Mouse (Mus musculus) intestine, embryonic 15.5 days (tissue): ENCODE measurements at regions not wholly inside any gene's neighbourhood (a gene's known extent, or its start where the extent isn't known, plus 50 kb on each side); places are given as distances from the start of the nearest gene placed in this dataset.

Experiments
- ATAC-seq: fragments of 200-750 bp; cut with Nextera tagmentation; 2 replicates; pipeline ENCODE4 v1.8.0; 2017; ENCODE audit warnings: moderate TSS enrichment, moderate library complexity
- H3K27ac ChIP-seq: fragments of 300-500 bp; sonication (generic); 2 replicates; pipeline ENCODE4 v1.5.1; 2015; ENCODE audit warnings: mild to moderate bottlenecking, inconsistent platforms
- H3K27me3 ChIP-seq: fragments of 300-500 bp; sonication (generic); replicated peaks from 2 replicates; pipeline ENCODE4 v1.6.1; 2015; ENCODE audit warnings: inconsistent platforms
- H3K36me3 ChIP-seq: fragments of 300-500 bp; sonication (generic); 2 replicates; pipeline ENCODE4 v1.6.1; 2015; ENCODE audit warnings: inconsistent platforms
- H3K4me1 ChIP-seq: fragments of 300-500 bp; sonication (generic); replicated peaks from 2 replicates; pipeline ENCODE4 v1.6.1; 2015; ENCODE audit warnings: inconsistent platforms
- H3K4me2 ChIP-seq: fragments of 300-500 bp; sonication (generic); replicated peaks from 2 replicates; pipeline ENCODE4 v1.6.1; 2015; ENCODE audit warnings: mild to moderate bottlenecking, inconsistent platforms
- H3K4me3 ChIP-seq: fragments of 300-500 bp; sonication (generic); replicated peaks from 2 replicates; pipeline ENCODE4 v1.5.1; 2015; ENCODE audit warnings: inconsistent platforms
- H3K9ac ChIP-seq: fragments of 300-500 bp; sonication (generic); 2 replicates; pipeline ENCODE4 v1.6.1; 2015; ENCODE audit warnings: inconsistent platforms
- H3K9me3 ChIP-seq: fragments of 300-500 bp; sonication (generic); 2 replicates; pipeline ENCODE4 v1.6.1; 2016; ENCODE audit warnings: inconsistent platforms
- WGBS: fragments of 180-500 bp; shearing (Covaris S2); methylation state at CpG from one replicate; pipeline ENCODE4 v1.1.7; 2015; 5-methylcytosine and 5-hydroxymethylcytosine counted together

GRCm38 (mm10) chr6:31043368-31043767 is 84.5 kb upstream of the Klf14 start:
- no peaks in the 10 kb centered on the region for H3K4me1 ChIP-seq
- no peaks in the 10 kb centered on the region for H3K27me3 ChIP-seq

DNA sequence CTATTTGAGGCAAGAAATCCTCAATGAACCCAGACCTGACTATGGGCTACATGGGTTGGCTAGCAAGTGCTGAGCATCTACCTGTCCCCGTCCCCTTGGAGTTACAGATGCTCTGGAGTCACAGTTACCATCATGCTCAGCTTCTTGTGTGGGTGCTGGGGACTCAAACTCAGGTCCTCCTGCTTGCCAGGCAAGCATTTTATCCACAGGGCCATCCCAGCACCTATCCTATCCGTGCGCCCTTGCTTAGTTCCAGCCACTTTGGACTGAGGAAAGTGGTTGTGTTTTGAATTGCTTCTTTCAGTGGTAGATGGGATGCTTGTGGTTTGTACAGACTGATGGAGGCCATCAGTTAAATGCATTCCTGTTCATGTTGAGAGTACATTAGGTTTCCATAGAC is 85.0 kb upstream of the Klf14 start:
- no peak overlapping the region for H3K4me2 ChIP-seq
- no peaks in the 10 kb centered on the region for H3K4me1 ChIP-seq
- no peaks in the 10 kb centered on the region for H3K9me3 ChIP-seq
- no peaks in the 10 kb centered on the region for H3K27me3 ChIP-seq
- H3K9ac ChIP-seq: no peak overlapping the region
- no peak overlapping the region for H3K27ac ChIP-seq
- no peaks in the 10 kb centered on the region for H3K36me3 ChIP-seq
- 95% methylated on average over 3 of the region's 3 CpGs for WGBS
- no peak overlapping the region for H3K4me3 ChIP-seq
- ATAC-seq: no peak

More at GRCm38 (mm10) chr6:31043368-31043767, 84.5 kb upstream of the Klf14 start:
- no peak for ATAC-seq
- Histone ChIP-seq H3K36me3 (no peaks in the 10 kb centered on the region), H3K4me2 (no peak overlapping the region), H3K9me3 (no peaks in the 10 kb centered on the region), H3K4me3 (no peak overlapping the region), H3K27ac (no peak overlapping the region), H3K9ac (no peak overlapping the region)
- WGBS: 95% methylated on average over 4 of the region's 4 CpGs

DNA sequence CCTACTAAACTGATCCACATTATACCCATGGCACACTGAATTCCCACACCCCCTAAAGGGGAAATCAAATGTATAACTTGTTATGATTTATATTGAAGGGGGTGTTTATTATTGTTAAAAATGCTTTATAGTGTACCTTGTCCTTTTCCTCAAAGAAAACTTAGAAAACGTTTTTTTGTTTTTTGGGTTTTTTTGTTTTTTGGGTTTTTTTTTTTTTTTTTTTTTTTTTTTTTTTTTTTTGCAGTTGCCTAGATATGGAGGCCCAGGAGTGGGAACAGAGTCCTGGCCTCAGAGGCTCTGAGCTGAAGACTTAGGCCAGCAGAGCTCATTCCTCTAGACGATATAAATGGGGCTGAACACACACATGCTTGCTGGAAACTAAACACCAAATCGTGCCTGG is 87.3 kb upstream of the Klf14 start:
- ATAC-seq: no peak
- Histone ChIP-seq H3K36me3 (no peaks in the 10 kb centered on the region), H3K4me1 (no peaks in the 10 kb centered on the region), H3K27ac (no peak overlapping the region), H3K9me3 (no peaks in the 10 kb centered on the region), H3K4me3 (no peak overlapping the region), H3K9ac (no peak overlapping the region), H3K4me2 (no peak overlapping the region), H3K27me3 (no peaks in the 10 kb centered on the region)
- WGBS: 19% methylated on average over 3 of the region's 3 CpGs

DNA sequence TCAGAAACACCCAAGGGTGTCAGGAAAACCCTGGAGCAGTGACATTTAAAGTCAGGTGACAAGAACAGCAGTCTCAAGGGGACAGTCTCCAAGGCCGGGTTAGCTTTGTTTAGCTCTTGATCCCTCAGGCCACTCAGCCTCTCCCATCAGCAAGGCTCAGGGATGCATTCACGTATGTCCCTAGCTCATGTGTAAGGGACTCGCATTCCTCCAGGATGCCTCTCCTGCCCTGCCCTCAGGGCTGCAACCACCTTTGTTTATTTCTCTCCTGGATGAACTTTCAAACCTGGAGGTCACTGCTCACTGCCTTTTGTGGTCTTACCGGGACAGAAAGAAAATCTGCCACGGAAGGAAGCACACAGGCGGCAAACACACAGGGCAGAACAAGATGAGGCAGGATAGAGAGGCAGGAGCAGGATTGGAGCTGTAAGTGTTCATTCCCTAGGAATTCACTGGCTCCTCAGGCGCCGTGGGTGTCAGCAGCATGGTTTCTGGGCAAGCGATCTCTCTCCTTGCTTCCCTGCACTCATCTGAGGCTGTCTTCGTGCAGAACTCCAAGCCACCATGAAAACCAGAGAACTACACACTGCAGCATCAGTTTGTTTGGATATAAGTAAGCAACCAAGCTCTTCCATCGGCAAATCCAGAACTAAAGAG is 90.2 kb upstream of the Klf14 start:
- no peak for ATAC-seq

GRCm38 (mm10) chr6:31050831-31051230 is 92.0 kb upstream of the Klf14 start:
- Histone ChIP-seq H3K4me2 (no peak overlapping the region), H3K27ac (no peak overlapping the region), H3K27me3 (no peaks in the 10 kb centered on the region), H3K4me3 (no peak overlapping the region), H3K36me3 (no peaks in the 10 kb centered on the region), H3K9ac (no peak overlapping the region), H3K9me3 (no peaks in the 10 kb centered on the region), H3K4me1 (no peaks in the 10 kb centered on the region)
- ATAC-seq: no peak
- WGBS: 67% methylated on average over 5 of the region's 5 CpGs

More for the DNA sequence above, 90.2 kb upstream of the Klf14 start:
- WGBS: 47% methylated on average over 11 of the region's 11 CpGs
- H3K9me3 ChIP-seq: no peaks in the 10 kb centered on the region
- H3K27ac ChIP-seq: no peak overlapping the region
- H3K4me1 ChIP-seq: no peaks in the 10 kb centered on the region
- H3K4me2 ChIP-seq: no peak overlapping the region
- H3K36me3 ChIP-seq: no peaks in the 10 kb centered on the region
- H3K4me3 ChIP-seq: no peak overlapping the region
- H3K27me3 ChIP-seq: no peaks in the 10 kb centered on the region
- no peak overlapping the region for H3K9ac ChIP-seq

- no peak overlapping the region for H3K9ac ChIP-seq
- WGBS: 81% methylated on average over 6 of the region's 6 CpGs
- no peaks in the 10 kb centered on the region for H3K9me3 ChIP-seq
- no peak for ATAC-seq
- H3K27me3 ChIP-seq: no peaks in the 10 kb centered on the region
- no peaks in the 10 kb centered on the region for H3K36me3 ChIP-seq
- no peak overlapping the region for H3K4me3 ChIP-seq
- H3K27ac ChIP-seq: no peak overlapping the region
- no peak overlapping the region for H3K4me2 ChIP-seq
- no peaks in the 10 kb centered on the region for H3K4me1 ChIP-seq
These were observed 92.9 kb upstream of the Klf14 start for GRCm38 (mm10) chr6:31051771-31052170.

DNA sequence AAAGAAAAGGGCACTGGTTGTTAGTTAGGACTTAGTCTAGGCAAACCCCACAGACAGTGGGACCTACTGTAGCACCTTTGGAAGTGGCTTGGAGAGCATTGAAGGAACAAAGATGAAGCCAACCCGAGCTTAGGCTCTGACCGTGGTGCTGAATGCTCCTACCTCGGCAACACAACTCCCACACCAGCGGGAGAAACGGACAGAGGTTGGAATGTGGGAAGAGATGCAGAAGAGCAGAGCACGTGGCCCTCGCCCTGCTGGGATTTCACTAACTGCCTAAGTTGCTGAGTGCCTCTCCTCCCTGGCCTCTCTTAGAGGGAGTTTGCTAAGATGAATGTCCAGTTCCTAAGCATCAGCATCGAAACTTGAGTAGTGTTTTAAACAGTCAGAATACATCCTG is 94.1 kb upstream of the Klf14 start:
- Histone ChIP-seq H3K9me3 (no peaks in the 10 kb centered on the region), H3K4me2 (no peak overlapping the region), H3K36me3 (no peaks in the 10 kb centered on the region), H3K27ac (no peak overlapping the region), H3K4me1 (no peaks in the 10 kb centered on the region), H3K4me3 (no peak overlapping the region), H3K9ac (no peak overlapping the region), H3K27me3 (no peaks in the 10 kb centered on the region)
- WGBS: 6% methylated on average over 8 of the region's 8 CpGs
- ATAC-seq: no peak

DNA sequence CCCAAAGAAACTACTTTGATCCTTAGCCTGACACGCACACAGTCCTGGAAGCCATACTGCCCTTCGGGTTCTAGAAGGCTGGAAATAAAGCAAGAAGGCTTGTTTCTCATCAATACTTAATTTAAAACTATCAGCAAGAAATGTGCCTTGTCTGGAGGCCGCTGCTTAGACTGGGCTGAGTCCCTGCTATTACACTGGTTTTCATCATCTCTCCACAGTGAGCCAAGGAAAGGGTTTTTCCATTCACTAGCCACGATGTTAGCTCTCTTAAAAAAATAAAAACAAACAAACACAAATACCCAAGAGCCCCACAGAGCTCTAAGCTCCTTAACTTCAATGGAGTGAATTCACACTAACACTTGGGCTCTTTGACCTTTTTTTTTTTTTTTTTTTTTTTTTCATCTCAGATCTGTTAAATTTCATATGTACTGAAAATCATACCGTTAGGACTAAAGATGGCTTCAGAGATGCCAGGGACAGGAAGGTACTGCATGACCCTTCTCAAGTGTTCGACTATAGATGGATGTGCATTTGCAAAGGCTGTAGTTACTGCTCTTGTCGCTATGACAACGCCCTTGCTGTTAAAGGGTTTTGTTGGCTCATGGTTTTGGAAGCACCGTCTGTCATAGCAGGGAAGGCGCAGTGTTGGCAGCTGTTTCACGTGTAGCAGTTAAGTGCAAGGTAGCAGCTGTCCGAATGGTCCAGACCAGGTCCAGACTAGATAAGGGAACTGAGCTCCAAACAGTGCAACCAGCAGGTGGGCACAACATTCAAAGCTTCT is 98.1 kb upstream of the Klf14 start:
- no peak for ATAC-seq
- 63% methylated on average over 12 of the region's 12 CpGs for WGBS
- no peaks in the 10 kb centered on the region for H3K27me3 ChIP-seq
- H3K9me3 ChIP-seq: no peaks in the 10 kb centered on the region
- no peak overlapping the region for H3K4me2 ChIP-seq
- no peak overlapping the region for H3K27ac ChIP-seq
- H3K4me1 ChIP-seq: no peaks in the 10 kb centered on the region
- no peak overlapping the region for H3K9ac ChIP-seq
- H3K36me3 ChIP-seq: no peaks in the 10 kb centered on the region
- H3K4me3 ChIP-seq: no peak overlapping the region

DNA sequence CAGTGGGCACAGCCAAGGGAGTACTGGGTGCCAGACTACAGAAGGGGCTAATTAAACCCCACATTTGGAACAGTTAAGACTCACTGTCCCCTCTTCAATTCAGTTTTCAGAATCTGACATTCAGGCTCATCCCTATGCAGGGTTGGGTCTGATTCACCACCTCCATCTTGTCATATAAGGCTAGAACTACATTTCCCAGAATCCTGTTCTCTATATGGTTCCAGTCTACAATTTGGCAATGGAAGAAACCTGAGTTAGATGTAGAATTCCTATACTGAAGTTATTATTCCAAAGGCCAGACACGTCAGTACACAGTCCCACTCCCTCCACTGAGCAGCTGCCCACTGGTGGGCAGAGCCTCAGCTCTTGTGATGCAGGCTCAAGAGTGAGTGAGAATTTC is 99.4 kb upstream of the Klf14 start:
- no peak overlapping the region for H3K27ac ChIP-seq
- no peaks in the 10 kb centered on the region for H3K36me3 ChIP-seq
- 66% methylated on average over 1 of the region's 1 CpGs for WGBS
- no peak overlapping the region for H3K4me2 ChIP-seq
- no peaks in the 10 kb centered on the region for H3K27me3 ChIP-seq
- ATAC-seq: no peak
- no peak overlapping the region for H3K4me3 ChIP-seq
- H3K9me3 ChIP-seq: no peaks in the 10 kb centered on the region
- no peak overlapping the region for H3K9ac ChIP-seq
- no peaks in the 10 kb centered on the region for H3K4me1 ChIP-seq

GRCm38 (mm10) chr6:31058961-31059360 is 100.1 kb upstream of the Klf14 start:
- H3K4me2 ChIP-seq: no peak overlapping the region
- ATAC-seq: no peak
- H3K4me1 ChIP-seq: no peaks in the 10 kb centered on the region
- no peak overlapping the region for H3K27ac ChIP-seq
- H3K27me3 ChIP-seq: no peaks in the 10 kb centered on the region
- WGBS: 83% methylated on average over 3 of the region's 3 CpGs
- H3K9ac ChIP-seq: no peak overlapping the region
- no peaks in the 10 kb centered on the region for H3K9me3 ChIP-seq
- no peak overlapping the region for H3K4me3 ChIP-seq
- no peaks in the 10 kb centered on the region for H3K36me3 ChIP-seq

DNA sequence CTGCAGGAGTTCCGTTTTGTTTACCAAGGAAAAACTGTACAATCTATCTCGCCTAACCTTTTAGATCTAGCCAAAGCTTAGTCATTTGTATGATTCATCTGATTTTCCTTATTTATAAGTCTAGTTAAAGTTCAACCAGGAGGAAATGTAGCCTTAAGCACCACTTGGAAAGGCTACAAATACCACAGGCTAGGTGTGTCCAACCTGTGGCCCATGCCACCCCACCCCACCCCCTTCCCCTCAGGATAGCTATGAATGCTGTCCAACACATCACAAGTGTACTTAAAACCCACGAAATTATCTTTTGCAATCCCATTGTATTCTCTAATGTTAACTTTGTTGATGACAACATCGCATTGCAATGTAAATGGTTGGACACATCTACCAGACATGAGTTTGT is 102.9 kb upstream of the Klf14 start:
- no peaks in the 10 kb centered on the region for H3K9me3 ChIP-seq
- H3K4me3 ChIP-seq: no peak overlapping the region
- H3K4me1 ChIP-seq: no peaks in the 10 kb centered on the region
- no peaks in the 10 kb centered on the region for H3K36me3 ChIP-seq
- WGBS: 75% methylated on average over 4 of the region's 4 CpGs
- H3K9ac ChIP-seq: no peak overlapping the region
- H3K27me3 ChIP-seq: no peaks in the 10 kb centered on the region
- 0 out of 2 replicates have a peak, but pooled peaks have one; percentile 56 for ATAC-seq
- H3K27ac ChIP-seq: no peak overlapping the region
- no peak overlapping the region for H3K4me2 ChIP-seq

DNA sequence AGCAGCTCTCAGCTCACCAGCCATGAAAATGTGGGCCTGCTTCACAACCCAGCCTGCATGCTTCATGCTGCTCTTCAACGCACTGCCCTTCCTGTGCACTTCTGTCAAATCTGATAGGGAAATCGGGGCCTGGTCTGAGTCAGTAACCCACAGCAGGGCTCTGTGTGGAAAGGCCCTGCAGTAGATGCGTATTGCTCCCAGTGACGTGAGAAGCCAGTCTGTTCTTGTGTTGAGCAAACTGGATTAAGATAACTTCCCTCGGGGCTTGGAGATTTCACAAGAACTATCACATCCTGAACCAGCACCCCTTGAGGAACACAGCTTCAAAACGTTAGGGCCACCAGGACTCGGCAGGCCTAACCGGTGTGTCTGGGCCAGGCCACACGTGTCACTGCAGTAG is 106.5 kb upstream of the Klf14 start:
- WGBS: 71% methylated on average over 9 of the region's 9 CpGs
- no peak overlapping the region for H3K9ac ChIP-seq
- H3K9me3 ChIP-seq: no peaks in the 10 kb centered on the region
- no peak overlapping the region for H3K4me2 ChIP-seq
- no peak overlapping the region for H3K27ac ChIP-seq
- no peaks in the 10 kb centered on the region for H3K36me3 ChIP-seq
- ATAC-seq: no peak
- no peaks in the 10 kb centered on the region for H3K4me1 ChIP-seq
- H3K4me3 ChIP-seq: no peak overlapping the region
- H3K27me3 ChIP-seq: no peaks in the 10 kb centered on the region

GRCm38 (mm10) chr6:31066861-31067260 is 108.0 kb upstream of the Klf14 start:
- ATAC-seq: no peak
- H3K4me1 ChIP-seq: no peaks in the 10 kb centered on the region
- 90% methylated on average over 5 of the region's 5 CpGs for WGBS
- no peak overlapping the region for H3K9ac ChIP-seq
- H3K4me3 ChIP-seq: no peak overlapping the region
- H3K27me3 ChIP-seq: no peaks in the 10 kb centered on the region
- no peaks in the 10 kb centered on the region for H3K9me3 ChIP-seq
- no peak overlapping the region for H3K27ac ChIP-seq
- H3K4me2 ChIP-seq: no peak overlapping the region
- H3K36me3 ChIP-seq: no peaks in the 10 kb centered on the region
